Mouse (Mus musculus): Measurements from ENCODE around the gene Rhox11. TPM values are rescaled to one million over a fixed set of nuclear protein-coding genes. Genes with fewer than 3 reads are reported as not detected.
A peak's percentile ranks its signal among the peaks of the same experiment; 100 is the strongest.
"Not testable (repeated sequence)": the region's sequence is repeated elsewhere in the genome, so short reads cannot be mapped to it uniquely, and the experiment has no call there.

The Rhox11 gene
- not detected for total RNA-seq (2021)
- long read RNA-seq, experiment 1 = 0 reads
- long read RNA-seq, experiment 2 = 0 reads

DNA sequence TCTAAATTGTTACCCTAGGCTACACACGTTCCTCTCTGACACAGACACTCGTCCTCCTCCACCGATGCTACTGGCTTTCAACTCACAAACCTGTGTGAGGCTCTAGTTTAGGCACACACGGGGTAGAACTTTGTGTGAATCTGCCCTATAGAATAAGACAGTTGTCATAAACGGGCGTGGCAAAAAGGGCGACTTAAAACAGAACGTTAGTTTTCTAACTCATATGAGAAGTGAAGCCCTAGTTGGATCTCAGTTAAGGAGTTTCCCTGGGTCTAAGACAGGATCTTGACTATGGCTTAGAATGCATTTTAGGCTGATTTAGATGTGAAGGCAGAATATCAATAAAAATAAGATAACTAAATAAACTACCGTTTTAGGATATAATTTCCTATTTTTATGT is at the start of gene Rhox11:
Rhox11 (minus strand) TSS at position 101 of the 400 bp plus-strand sequence.
- DNase-seq (ENCODE audit: low spot score in 2 of 2) = no peak

DNA sequence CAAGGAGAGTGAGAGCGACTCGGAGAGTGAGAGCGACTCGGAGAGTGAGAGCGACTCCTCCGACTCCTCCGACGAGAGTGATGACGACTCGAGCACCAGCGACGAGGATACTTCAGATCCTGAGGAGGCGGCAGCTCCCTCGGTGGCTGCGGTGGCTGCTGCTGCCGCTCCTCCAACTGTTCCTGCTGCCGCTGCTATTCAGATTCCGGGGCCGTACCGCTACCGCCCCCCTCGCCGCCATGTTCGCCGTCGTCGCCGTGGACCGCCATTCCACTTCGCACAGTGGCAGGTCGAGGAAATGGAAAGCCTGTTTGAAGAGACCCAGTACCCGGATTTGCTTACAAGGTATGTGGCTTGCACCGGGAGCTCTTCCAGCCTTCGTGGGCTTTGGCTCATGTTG is 36.5 kb upstream of the Rhox11 start:
- DNase-seq (ENCODE audit: low spot score in 2 of 2) = no peak

DNA sequence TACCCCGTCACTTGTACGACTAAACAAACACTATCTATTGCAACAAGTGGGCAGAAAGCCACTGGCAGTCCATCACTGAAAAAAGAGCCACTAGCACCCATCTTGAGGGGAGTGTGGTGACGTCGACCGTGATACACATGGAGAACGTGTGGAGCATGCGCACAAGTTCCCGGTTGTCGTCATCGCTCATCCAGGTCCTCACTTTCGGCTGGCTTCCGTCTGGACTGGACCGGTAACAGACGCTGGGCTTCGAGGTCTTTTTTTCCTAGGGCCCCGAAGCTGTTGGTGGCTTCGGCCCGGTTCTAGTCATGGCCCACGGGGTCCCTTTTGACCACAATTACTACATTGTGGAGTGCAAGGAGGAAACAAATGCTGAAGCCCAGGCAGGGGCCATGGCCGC is 36.0 kb upstream of the Rhox11 start, which contains the start of gene Rhox13:
Rhox13 (plus strand) TSS at position 238 of the 400 bp plus-strand sequence.
- no peak for DNase-seq (ENCODE audit: low spot score in 2 of 2)

DNA sequence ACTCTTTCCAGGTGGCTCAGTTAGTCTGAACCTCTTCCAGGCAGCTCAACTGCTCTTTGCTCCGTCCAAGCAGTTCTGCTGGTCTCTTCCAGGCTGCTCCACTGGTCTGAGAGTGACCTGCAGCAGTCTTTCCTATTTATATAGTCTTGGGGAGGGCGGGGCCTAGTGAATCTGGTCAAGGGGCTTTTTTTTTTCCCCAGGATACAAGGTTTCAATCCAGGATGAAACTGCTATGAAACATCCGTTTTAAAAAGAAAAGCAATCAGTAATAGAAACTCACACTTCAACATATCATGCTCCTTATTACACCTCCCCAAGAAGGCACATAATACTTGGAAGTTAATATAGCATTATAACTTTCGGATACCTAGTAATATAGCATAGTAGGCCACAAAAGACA is 25.9 kb upstream of the Rhox11 start, which contains the start of gene Rhox12:
Rhox12 (minus strand) TSS at position 101 of the 400 bp plus-strand sequence.
- DNase-seq (ENCODE audit: low spot score in 2 of 2) = no peak

DNA sequence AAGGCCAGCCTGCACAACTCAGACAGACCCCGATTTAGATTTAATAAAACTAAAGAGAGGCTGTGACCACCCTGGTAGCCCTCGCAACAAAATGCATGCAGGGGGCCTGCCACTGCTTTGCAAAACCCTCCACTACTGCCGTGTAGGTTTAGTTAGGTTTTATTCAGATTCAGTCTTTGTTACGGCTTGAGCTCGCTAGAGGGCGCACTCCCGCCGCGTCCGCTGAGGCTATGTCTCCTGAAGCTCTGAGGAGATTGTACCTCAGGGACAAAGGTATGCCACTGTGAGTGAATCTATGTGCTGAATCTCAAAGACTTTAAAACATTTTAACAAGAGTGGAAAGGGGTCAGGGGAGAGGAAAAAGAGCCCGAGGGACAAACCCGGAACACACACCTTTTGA is 715 bp downstream of the Rhox11 start:
- peak; percentile 12 to 28 for DNase-seq (ENCODE audit: low spot score in 2 of 2)

DNA sequence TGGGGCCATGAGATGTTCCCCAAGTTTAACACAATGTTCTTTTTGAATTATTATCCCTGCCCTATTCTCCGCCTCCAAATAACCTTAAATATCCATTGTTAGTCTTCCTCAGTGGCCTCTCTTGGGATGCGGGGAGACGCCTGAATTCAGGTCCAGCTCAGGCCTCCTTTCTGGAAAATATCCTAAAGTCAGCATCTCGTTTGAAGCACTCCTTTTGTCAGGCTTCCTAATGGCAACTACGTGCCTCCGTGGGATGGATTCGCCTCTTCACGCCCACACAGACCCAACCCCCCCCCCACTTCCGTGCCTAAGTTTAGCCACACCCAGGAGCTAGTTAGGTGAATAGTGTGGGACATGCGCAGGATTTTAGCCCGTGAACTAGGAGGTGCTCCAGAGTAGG is 18.8 kb downstream of the Rhox11 start, which contains the start of gene Rhox10:
Rhox10 (plus strand) TSS at position 301 of the 400 bp plus-strand sequence.
- no peak for DNase-seq (ENCODE audit: low spot score in 2 of 2)

DNA sequence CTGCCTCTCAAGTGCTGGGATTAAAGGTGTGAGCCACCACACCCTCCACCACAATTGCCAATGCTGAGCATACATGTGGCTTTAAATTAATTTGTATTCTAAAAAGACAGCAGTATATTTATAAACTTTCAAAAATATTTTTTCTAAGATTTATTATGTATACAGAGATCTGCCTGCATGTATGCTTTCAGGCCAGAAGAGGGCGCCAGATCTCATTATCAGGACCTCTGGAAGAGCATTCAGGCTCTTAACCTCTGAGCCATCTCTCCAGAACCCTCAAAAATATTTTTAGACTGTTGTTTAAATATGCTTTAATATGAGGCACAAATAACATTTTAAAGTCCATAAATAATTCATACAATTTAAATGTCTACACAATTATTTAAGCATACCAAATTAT is 23.4 kb downstream of the Rhox11 start:
- DNase-seq (ENCODE audit: low spot score in 2 of 2) = no peak

DNA sequence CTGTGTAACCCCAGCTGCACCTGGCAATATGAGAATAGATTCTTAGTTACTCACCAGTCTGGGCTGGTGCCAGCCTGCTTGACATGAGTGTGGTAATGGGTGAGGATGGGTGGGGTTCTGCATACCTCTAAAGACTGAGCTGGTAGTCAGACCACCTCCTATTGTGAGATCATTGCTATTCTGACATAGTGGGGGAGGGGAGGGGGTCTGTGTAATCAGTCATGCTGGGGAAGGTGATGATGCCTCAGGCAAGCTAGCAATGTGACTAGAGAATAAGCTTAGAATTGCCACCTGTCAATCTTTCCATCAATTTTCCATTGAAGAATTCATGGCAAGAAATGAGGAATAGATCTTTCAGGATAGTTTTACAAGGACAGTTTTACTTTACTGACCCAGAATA is 41.9 kb downstream of the Rhox11 start, which contains the start of gene Btg1-ps2:
Btg1-ps2 (minus strand) TSS at position 101 of the 400 bp plus-strand sequence.
- DNase-seq (ENCODE audit: low spot score in 2 of 2) = not testable (repeated sequence)

DNA sequence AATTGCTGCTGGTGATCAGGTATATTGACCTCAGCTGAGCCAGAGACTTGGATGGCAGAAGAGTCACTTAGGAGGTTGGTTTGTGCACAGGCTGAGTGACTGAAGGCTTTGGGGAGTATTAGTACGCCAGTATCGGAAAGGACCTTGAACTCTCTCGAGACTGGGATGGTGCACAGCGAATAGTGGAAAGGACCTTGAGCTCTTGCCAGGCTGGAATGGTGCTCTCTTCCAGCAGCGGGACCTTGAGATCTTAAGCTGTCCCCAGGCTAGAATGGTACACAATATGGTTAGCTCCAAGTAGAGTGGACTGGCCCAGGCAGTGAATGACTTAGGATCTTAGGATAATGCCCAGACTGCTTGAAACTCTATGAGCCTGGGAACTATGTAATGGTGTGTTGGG is 45.3 kb downstream of the Rhox11 start:
- DNase-seq (ENCODE audit: low spot score in 2 of 2) = no peak

DNA sequence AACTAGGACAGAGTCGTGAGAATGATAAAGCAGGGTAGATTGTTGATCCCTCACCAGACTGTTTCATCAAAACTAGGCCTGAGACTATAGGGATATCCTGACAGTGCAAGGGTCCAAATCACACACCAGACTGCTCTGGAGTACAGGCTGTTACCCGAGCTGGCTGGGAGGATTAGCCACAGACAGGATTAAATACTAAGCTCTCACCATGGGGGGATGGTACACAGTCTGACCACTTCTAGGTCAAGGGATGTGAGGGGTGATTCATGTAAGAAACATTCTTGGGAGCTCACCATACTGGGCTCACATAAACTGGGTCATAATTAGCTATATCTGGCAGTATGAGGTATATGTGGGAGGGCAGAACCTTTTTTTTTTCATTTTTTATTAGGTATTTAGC is 51.1 kb downstream of the Rhox11 start:
- no peak for DNase-seq (ENCODE audit: low spot score in 2 of 2)

Other genes starting within 250 kb of the Rhox11 start
- gene Rhox8, start 206.2 kb downstream of the Rhox11 start, total RNA-seq (2021) = not detected
- gene Rhox7b, start 187.9 kb downstream of the Rhox11 start, total RNA-seq (2021) = not detected
- not detected for gene Rhox9, start 183.4 kb downstream of the Rhox11 start, total RNA-seq (2021)
- not detected for gene Btg1-ps1, start 66.3 kb downstream of the Rhox11 start, total RNA-seq (2021)
- not detected for gene Btg1-ps2, start 42.0 kb downstream of the Rhox11 start, total RNA-seq (2021)
- not detected for gene Rhox10, start 18.7 kb downstream of the Rhox11 start, total RNA-seq (2021)
- gene Rhox12, start 25.8 kb upstream of the Rhox11 start, total RNA-seq (2021) = not detected
- gene Rhox13, start 36.1 kb upstream of the Rhox11 start, total RNA-seq (2021) = not detected
- 10 to 100 TPM; 21.6 to 22.8 TPM for gene Zbtb33, start 104.7 kb upstream of the Rhox11 start, total RNA-seq (2021)
- gene Tmem255a, start 167.3 kb upstream of the Rhox11 start, total RNA-seq (2021) = 10 to 100 TPM; 15.5 to 18.8 TPM
- not detected for gene Atp1b4, start 231.0 kb upstream of the Rhox11 start, total RNA-seq (2021)